Mouse (Mus musculus) cerebellum, adult 2 months (tissue): Measurements from ENCODE around the gene Crlf1.

ENCODE experiments used
- CTCF ChIP-seq: fragments of 200-500 bp; IDR thresholded peaks from 2 replicates; pipeline ENCODE4 v1.5.1; 2011; ENCODE audit warnings: low read depth, mild to moderate bottlenecking, control low read depth, low read length, moderate library complexity, borderline replicate concordance; ENCODE audit not compliant: insufficient read depth
- POLR2A ChIP-seq: fragments of 200-500 bp; IDR thresholded peaks from 2 replicates; pipeline ENCODE4 v1.6.1; 2011; ENCODE audit warnings: low read length, control low read depth, borderline replicate concordance; ENCODE audit not compliant: insufficient read depth

- TF ChIP-seq POLR2A (peak; percentile 94), CTCF (no peak)
These were observed 5.9 kb upstream of the Crlf1 start, which contains the start of gene Tmem59l for GRCm38 (mm10) chr8:70486941-70487520.
